Mouse (Mus musculus) G1E (cell line): ENCODE measurements around the gene Mxra7.

Experiments used
- CTCF ChIP-seq: IDR thresholded peaks from 2 replicates; pipeline ENCODE4 v1.5.1; 2012; ENCODE audit warnings: low read depth, low read length, inconsistent platforms, mixed read lengths
- GATA1 ChIP-seq: IDR thresholded peaks from 2 replicates; pipeline ENCODE4 v1.6.1; 2012; ENCODE audit warnings: borderline replicate concordance, low read length, inconsistent platforms, mixed read lengths
- GATA2 ChIP-seq: IDR thresholded peaks from 2 replicates; pipeline ENCODE4 v1.6.1; 2012; ENCODE audit warnings: low read depth, low read length, inconsistent platforms, borderline replicate concordance
- TAL1 ChIP-seq: conservative IDR thresholded peaks from 2 replicates; pipeline ENCODE4 v1.6.1; 2012; ENCODE audit warnings: low read depth, low read length, inconsistent platforms, mixed read lengths

- no peak for TF ChIP-seq CTCF
- no peak for TF ChIP-seq GATA1
- TF ChIP-seq TAL1, result no peak
- TF ChIP-seq GATA2, result no peak
Observed at GRCm38 (mm10) chr11:116808811-116809395, 18.9 kb downstream of the Mxra7 start.
